Mouse (Mus musculus) layer of hippocampus, postnatal 36 days (tissue): ENCODE measurements around the gene Zfp541. TPM values are rescaled to one million over a fixed set of nuclear protein-coding genes. Genes with fewer than 3 reads are reported as not detected.

ENCODE experiments used
- DNase-seq, 2 experiments: peaks; one replicate each; pipeline ENCODE4 v3.0.0; 2022
- total RNA-seq, 2 experiments: library from RNA; stranded (reverse); gene quantifications; 2 replicates each; pipeline ENCODE4 v1.2.3; 2021

Gene Zfp541
- total RNA-seq, 2 experiments from 2014 or later, result 0.67 to 0.83 TPM

- DNase-seq, result peak; percentile 85 to 86
Observed at GRCm38 (mm10) chr7:16129421-16129845, 67.8 kb downstream of the Zfp541 start, which contains the start of gene Slc8a2. Slc8a2 (plus strand) TSS chr7:16129826.

- peak; percentile 64 to 76 for DNase-seq
Observed at GRCm38 (mm10) chr7:16129846-16130691, 68.5 kb downstream of the Zfp541 start.

- no peak for DNase-seq
Observed at GRCm38 (mm10) chr7:16130956-16131634, 69.5 kb downstream of the Zfp541 start.

- no peak for DNase-seq
Observed at GRCm38 (mm10) chr7:16132161-16132581, 70.6 kb downstream of the Zfp541 start.

GRCm38 (mm10) chr7:16132926-16133325, 71.3 kb downstream of the Zfp541 start:
- DNase-seq, result no peak

GRCm38 (mm10) chr7:16133691-16134090, 72.1 kb downstream of the Zfp541 start:
- no peak for DNase-seq

- DNase-seq, result no peak
Observed at GRCm38 (mm10) chr7:16134951-16135392, 73.4 kb downstream of the Zfp541 start.

Other genes starting within 250 kb of the Zfp541 start
- gene Obox6, start 222.1 kb upstream of the Zfp541 start, total RNA-seq, result not detected
- gene Crx, start 181.8 kb upstream of the Zfp541 start, total RNA-seq, result not detected
- gene Crxos, start 179.2 kb upstream of the Zfp541 start, total RNA-seq, result under 1 TPM in 1 of 2 experiments, not detected in 1; 0.18 TPM
- 1,000 to 10,000 TPM; 1,445 to 1,563 TPM for gene Selenow, start 139.4 kb upstream of the Zfp541 start, total RNA-seq
- 100 to 1,000 TPM; 112 to 113 TPM for gene Nop53, start 115.7 kb upstream of the Zfp541 start, total RNA-seq
- gene Ehd2, start 94.2 kb upstream of the Zfp541 start, total RNA-seq, result 1 to 10 TPM; 4.1 to 5.8 TPM
- gene Bicra, start 13.9 kb upstream of the Zfp541 start, total RNA-seq, result 10 to 100 TPM; 19.5 to 21.9 TPM
- gene Napa, start 36.6 kb downstream of the Zfp541 start, total RNA-seq, result 100 to 1,000 TPM; 272 to 282 TPM
- gene Kptn, start 58.1 kb downstream of the Zfp541 start, total RNA-seq, result 10 to 100 TPM; 32.0 to 37.8 TPM
- gene Slc8a2, start 68.0 kb downstream of the Zfp541 start, total RNA-seq, result 100 to 1,000 TPM; 286 to 292 TPM
- 10 to 100 TPM; 36.1 to 44.0 TPM for gene Meis3, start 113.3 kb downstream of the Zfp541 start, total RNA-seq
- 10 to 100 TPM; 10.1 to 12.2 TPM for gene Dhx34, start 160.2 kb downstream of the Zfp541 start, total RNA-seq
- under 1 TPM; 0.35 to 0.60 TPM for gene C5ar2, start 182.3 kb downstream of the Zfp541 start, total RNA-seq
- gene C5ar1, start 197.7 kb downstream of the Zfp541 start, total RNA-seq, result 1 to 10 TPM in 1 of 2 experiments, under 1 TPM in 1; 0.62 to 1.9 TPM
- gene Inafm1, start 211.8 kb downstream of the Zfp541 start, total RNA-seq, result 10 to 100 TPM; 31.2 to 33.0 TPM
- gene Ccdc9, start 225.0 kb downstream of the Zfp541 start, total RNA-seq, result 10 to 100 TPM; 69.0 to 77.7 TPM
- gene Bbc3, start 246.6 kb downstream of the Zfp541 start, total RNA-seq, result 10 to 100 TPM; 11.3 to 13.0 TPM